Mouse (Mus musculus) C2C12 (cell line): Measurements from ENCODE around the gene Fgf14.

Source experiments
- CTCF ChIP-seq: IDR thresholded peaks from one replicate; pipeline ENCODE4 v1.5.1; 2011; ENCODE audit not compliant: control insufficient read depth, insufficient read depth, insufficient read length
- MYOG ChIP-seq: IDR thresholded peaks from one replicate; pipeline ENCODE4 v1.6.1; 2011; ENCODE audit not compliant: control insufficient read depth, insufficient read length; ENCODE audit errors: extremely low read depth
- USF1 ChIP-seq: IDR thresholded peaks from one replicate; pipeline ENCODE4 v1.6.1; 2011; ENCODE audit warnings: low read depth, mild to moderate bottlenecking, control low read depth, moderate library complexity

DNA sequence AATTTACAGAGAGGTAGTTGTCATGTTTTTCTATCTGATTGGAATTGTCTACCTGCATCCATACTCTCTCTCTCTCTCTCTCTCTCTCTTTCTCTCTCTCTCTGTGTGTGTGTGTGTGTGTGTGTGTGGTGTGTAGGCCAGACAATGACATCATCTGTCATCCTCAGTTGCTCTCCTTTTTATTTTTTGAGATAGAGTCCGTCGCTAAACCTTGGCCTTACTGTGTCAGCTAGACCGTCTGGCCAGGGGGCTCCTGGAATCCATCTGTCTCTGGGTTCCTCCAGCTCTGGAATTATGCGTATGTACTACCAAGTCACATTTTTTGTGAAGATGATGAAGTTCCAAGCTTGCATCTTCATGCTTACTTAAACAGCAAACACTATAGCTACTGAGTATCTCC is 639.5 kb downstream of the Fgf14 start:
- TF ChIP-seq CTCF (no peak), MYOG (no peak), USF1 (no peak)
